Mouse (Mus musculus) midbrain, embryonic 13.5 days (tissue): ENCODE data around the gene Gfod1. TPM values are rescaled to one million over a fixed set of nuclear protein-coding genes. Genes with fewer than 3 reads are reported as not detected.

ENCODE experiments used
- ATAC-seq: fragments of 200-750 bp; cut with Nextera tagmentation; 2 replicates; pipeline ENCODE4 v1.8.0; 2017; ENCODE audit warnings: mild to moderate bottlenecking, moderate TSS enrichment, moderate library complexity
- H3K27ac ChIP-seq: fragments of 300-500 bp; sonication (generic); 2 replicates; pipeline ENCODE4 v1.5.1; 2015; ENCODE audit warnings: inconsistent platforms, mild to moderate bottlenecking, moderate library complexity
- H3K27me3 ChIP-seq: fragments of 300-500 bp; sonication (generic); 2 replicates; pipeline ENCODE4 v1.6.1; 2015; ENCODE audit warnings: mild to moderate bottlenecking, inconsistent platforms
- H3K36me3 ChIP-seq: fragments of 300-500 bp; sonication (generic); 2 replicates; pipeline ENCODE4 v1.6.1; 2015; ENCODE audit warnings: mild to moderate bottlenecking, inconsistent platforms
- H3K4me1 ChIP-seq: fragments of 300-500 bp; sonication (generic); replicated peaks from 2 replicates; pipeline ENCODE4 v1.6.1; 2015; ENCODE audit warnings: inconsistent platforms
- H3K4me2 ChIP-seq: fragments of 300-500 bp; sonication (generic); replicated peaks from 2 replicates; pipeline ENCODE4 v1.6.1; 2015; ENCODE audit warnings: moderate library complexity, mild to moderate bottlenecking, inconsistent platforms
- H3K4me3 ChIP-seq: fragments of 300-500 bp; sonication (generic); replicated peaks from 2 replicates; pipeline ENCODE4 v1.5.1; 2015; ENCODE audit warnings: mild to moderate bottlenecking, inconsistent platforms
- H3K9ac ChIP-seq: fragments of 300-500 bp; sonication (generic); replicated peaks from 2 replicates; pipeline ENCODE4 v1.6.1; 2015; ENCODE audit warnings: mild to moderate bottlenecking, inconsistent platforms
- H3K9me3 ChIP-seq: fragments of 300-500 bp; sonication (generic); 2 replicates; pipeline ENCODE4 v1.6.1; 2016; ENCODE audit warnings: mild to moderate bottlenecking, inconsistent platforms
- WGBS: fragments of 180-500 bp; shearing (Covaris S2); methylation state at CpG from one replicate; pipeline ENCODE4 v1.1.7; 2015; 5-methylcytosine and 5-hydroxymethylcytosine counted together
- polyA plus RNA-seq: library from polyadenylated mRNA; unstranded; fragments of >200 nt; fragmentation: Nextera tagmentation; extraction: Ambion mirVana; gene quantifications from 2 replicates; pipeline ENCODE4 v1.2.1, GENCODE M21; 2015

The Gfod1 gene
- polyA plus RNA-seq, 1 experiment from 2014 or later, result 1.7 TPM

DNA sequence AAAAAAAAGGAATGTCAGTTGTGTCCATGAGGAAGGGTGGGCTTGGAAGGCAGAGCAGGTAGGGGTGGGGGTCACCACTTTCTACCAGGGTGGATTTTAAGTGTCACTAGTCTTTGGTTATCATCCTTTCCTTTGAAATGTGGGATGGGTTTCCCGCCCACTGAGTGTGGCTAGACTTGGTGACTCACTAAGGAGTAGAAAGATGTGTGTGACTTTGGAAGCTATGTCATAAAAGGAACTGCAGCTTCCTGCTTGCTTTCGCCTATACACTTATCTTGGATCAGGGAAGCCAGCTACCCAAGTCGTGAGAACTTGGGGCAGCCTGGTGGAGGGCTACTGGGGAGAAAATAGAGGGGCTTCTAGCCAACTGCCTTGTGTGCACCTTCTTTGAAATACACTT, 15.4 kb upstream of the Gfod1 start:
- Histone ChIP-seq H3K27ac (no peak overlapping the region), H3K4me3 (no peak overlapping the region), H3K27me3 (no peaks in the 10 kb centered on the region), H3K36me3 (no peaks in the 10 kb centered on the region), H3K4me2 (no peak overlapping the region), H3K9me3 (no peaks in the 10 kb centered on the region), H3K4me1 (no peaks in the 10 kb centered on the region), H3K9ac (no peak overlapping the region)
- no peak for ATAC-seq
- 86% methylated on average over 3 of the region's 3 CpGs for WGBS

DNA sequence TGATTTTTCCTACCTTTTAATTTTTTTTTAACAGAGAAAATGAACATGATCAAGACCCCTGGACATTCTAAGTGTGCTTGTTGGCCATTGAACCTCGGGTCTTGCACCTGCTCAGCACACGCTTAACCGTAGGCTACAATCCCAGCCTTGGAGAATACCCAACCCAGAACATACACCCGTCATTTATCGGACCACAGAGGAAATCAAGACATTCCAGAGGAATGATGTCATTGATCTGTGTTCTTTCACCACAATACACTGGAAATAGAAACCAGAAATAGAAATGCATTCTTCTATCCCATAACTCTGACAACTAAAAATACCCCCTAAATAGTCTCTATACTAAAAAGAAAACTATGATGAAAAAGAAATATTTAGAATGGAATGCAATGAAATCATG, 13.4 kb upstream of the Gfod1 start:
- no peaks in the 10 kb centered on the region for H3K36me3 ChIP-seq
- no peaks in the 10 kb centered on the region for H3K4me1 ChIP-seq
- 86% methylated on average over 5 of the region's 5 CpGs for WGBS
- H3K4me2 ChIP-seq, result no peak overlapping the region
- no peak overlapping the region for H3K4me3 ChIP-seq
- H3K27me3 ChIP-seq, result no peaks in the 10 kb centered on the region
- H3K27ac ChIP-seq, result no peak overlapping the region
- H3K9me3 ChIP-seq, result no peaks in the 10 kb centered on the region
- no peak overlapping the region for H3K9ac ChIP-seq
- ATAC-seq, result no peak

DNA sequence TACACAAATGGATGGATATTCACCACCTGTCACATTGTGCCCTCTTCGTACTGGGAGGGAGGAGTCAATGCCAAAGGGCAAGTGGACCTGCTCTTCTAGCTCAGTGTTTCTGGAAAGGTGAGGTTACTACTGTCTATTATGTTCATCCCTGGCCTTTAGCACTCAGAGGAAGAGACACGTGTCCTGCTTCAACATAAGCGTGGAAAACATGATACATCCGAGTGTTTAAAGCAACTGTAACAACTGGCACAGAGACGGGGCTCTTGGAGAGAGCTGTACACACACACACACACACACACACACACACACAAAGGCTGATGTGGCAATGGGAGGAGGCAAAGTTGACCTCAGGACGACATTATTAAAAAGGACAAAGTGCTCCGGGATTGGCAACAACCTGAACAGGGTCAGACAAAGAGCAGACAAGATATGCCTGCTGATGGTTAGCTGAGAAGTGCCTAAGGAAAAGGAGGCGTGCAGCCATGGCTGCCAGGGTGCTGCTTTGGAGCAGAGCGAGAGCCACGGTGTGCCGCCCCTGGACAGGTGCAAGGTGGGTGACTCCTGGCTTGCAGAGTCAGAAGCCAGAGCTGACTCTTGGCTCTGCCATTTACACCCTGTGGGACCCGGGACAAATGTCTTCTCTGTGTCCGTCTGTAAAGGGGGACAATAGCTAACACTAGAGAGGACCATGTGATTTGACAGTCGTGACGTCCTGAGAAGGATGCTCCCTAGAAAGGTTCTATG, 1.4 kb upstream of the Gfod1 start:
- WGBS, result 76% methylated on average over 15 of the region's 15 CpGs
- Histone ChIP-seq H3K27me3 (peaks cover 39% of the 10 kb centered on the region), H3K9ac (no peak overlapping the region), H3K4me3 (no peak overlapping the region), H3K4me1 (peaks cover 32% of the 10 kb centered on the region), H3K36me3 (no peaks in the 10 kb centered on the region), H3K27ac (no peak overlapping the region), H3K9me3 (peaks cover 4% of the 10 kb centered on the region; the same call in 1 of the 2 replicates), H3K4me2 (no peak overlapping the region)
- ATAC-seq, result no peak

DNA sequence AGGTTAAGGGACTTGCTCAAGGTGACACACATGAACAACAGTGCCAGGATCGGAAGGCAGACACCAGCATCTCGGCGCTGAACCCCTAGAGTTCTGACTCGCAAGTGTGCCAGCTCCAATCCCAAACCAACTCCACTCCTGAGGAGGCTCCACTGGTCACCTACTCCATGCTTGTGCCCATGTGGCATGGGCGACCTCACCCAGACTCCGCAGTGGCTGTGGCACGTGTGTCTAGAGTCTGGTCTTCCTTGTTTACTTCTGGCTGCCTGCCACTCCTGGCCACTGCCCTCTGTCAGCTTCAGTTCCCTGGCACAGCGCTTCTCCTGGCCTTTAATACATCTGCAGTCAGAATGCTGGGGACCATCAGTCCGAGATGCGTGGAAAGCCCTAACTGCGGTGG, 728 bp upstream of the Gfod1 start:
- Histone ChIP-seq H3K9ac (peak overlapping the region; percentile 87), H3K9me3 (peaks cover 4% of the 10 kb centered on the region; the same call in 1 of the 2 replicates), H3K4me2 (peak overlapping the region; percentile 93), H3K27ac (peak overlapping the region; percentile 92), H3K27me3 (peaks cover 44% of the 10 kb centered on the region), H3K4me3 (peak overlapping the region; percentile 87), H3K4me1 (peaks cover 38% of the 10 kb centered on the region), H3K36me3 (no peaks in the 10 kb centered on the region)
- ATAC-seq, result peak; percentile 18
- WGBS, result 30% methylated on average over 11 of the region's 11 CpGs

DNA sequence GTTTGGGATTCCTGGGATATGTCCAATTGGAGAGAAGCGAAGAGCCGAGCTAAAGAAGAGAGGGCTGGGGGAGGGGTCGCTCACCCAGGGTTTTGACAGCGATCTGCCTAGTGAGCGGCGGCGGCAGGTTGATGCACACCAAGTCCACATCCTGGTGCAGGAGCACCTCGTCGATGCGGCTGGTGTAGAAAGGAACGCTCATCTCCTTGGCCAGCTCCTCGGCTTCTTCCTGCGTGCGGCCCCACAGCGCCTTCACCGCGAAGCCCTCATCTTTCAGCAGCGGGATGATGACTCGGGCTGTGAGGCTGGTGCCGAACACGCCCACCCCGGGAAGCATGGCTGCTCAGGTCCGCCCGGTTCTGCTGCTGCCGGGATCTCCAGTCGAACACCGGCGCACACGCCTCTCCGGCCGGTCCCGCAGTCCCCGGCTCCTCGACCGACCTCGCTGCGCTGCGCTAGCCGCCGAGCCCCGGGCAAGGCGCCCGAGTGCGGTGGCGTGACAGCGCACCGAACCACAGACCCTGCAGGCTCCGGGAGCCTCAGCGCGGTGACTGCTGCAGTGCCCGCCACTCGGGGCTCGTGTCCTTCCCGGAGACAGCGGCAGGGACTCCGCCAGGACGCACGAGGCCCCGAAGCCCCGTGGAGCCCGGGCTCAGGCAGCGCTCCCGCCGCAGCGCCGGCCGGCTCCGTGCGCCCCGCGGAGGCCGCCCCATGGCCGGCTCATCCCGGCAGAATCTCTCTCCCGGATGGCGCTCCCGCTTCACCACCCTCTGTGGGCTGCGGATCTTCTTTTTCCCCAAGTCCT, 609 bp downstream of the Gfod1 start:
- H3K36me3 ChIP-seq, result no peaks in the 10 kb centered on the region
- peak; percentile 47 for ATAC-seq
- peak overlapping the region; percentile 87 for H3K9ac ChIP-seq
- H3K4me2 ChIP-seq, result peak overlapping the region; percentile 93
- under 1% methylated on average over 73 of the region's 78 CpGs for WGBS
- peak overlapping the region; percentile 87 for H3K4me3 ChIP-seq
- peaks cover 50% of the 10 kb centered on the region for H3K27me3 ChIP-seq
- peaks cover 44% of the 10 kb centered on the region for H3K4me1 ChIP-seq
- no peaks in the 10 kb centered on the region for H3K9me3 ChIP-seq
- H3K27ac ChIP-seq, result peak overlapping the region; percentile 92

DNA sequence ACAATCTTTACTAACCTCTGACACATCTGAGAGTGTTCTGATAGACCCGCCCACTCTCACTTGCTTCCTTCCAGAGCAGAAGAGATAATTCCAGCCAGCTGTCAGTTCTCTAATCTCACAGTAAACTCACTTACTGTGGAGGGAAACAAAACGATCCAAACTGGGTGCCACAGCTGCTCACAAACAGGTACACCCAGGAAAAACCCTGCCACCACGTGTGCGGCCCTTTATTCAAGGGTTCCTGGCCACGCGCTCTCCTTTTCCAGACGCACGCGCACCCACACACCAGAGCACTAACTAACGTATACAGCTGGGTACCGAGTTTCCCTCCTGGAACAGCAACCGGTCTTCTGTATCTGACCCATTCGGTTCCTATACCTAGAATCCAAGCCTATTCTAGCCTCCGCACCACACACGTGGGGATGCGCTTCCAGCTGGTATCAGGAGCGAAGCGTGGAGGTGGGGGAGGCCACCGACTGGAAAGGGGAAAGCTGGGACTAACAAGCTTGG, 1.3 kb downstream of the Gfod1 start:
- Histone ChIP-seq H3K36me3 (no peaks in the 10 kb centered on the region), H3K4me1 (peaks cover 44% of the 10 kb centered on the region), H3K4me2 (peak overlapping the region; percentile 93), H3K9ac (peak overlapping the region; percentile 87), H3K27ac (peak overlapping the region; percentile 92), H3K4me3 (peak overlapping the region; percentile 87), H3K27me3 (peaks cover 48% of the 10 kb centered on the region), H3K9me3 (no peaks in the 10 kb centered on the region)
- ATAC-seq, result 0 out of 2 replicates have a peak, but pooled peaks have one; percentile 3
- WGBS, result under 1% methylated on average over 19 of the region's 19 CpGs

DNA sequence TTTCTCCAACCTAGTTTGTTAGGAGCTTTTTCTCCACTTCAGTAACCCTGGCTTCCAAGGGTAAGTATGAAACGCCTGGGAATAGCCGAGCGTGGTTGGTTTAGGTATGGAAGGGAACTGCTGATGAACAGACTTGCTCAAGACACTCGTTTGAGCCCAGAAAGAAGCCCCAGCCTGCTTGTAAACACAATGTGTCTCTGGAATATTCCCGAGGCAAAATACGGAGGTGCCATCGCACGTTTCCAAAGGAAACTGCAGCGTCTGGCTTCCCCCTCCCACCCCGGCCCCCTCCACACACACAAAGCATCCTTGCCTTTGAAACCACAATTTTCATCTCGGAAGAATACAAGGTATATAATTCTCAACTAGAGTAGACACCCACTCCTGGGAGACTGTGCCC, 1.7 kb downstream of the Gfod1 start:
- no peaks in the 10 kb centered on the region for H3K9me3 ChIP-seq
- H3K27me3 ChIP-seq, result peaks cover 45% of the 10 kb centered on the region
- H3K4me1 ChIP-seq, result peaks cover 44% of the 10 kb centered on the region
- H3K4me3 ChIP-seq, result peak overlapping the region; percentile 87
- no peaks in the 10 kb centered on the region for H3K36me3 ChIP-seq
- peak overlapping the region; percentile 93 for H3K4me2 ChIP-seq
- WGBS, result 7% methylated on average over 11 of the region's 11 CpGs
- no peak for ATAC-seq
- H3K9ac ChIP-seq, result peak overlapping the region; percentile 87
- 0 out of 2 replicates have a peak overlapping the region, but pooled peaks have one; percentile 92 for H3K27ac ChIP-seq

DNA sequence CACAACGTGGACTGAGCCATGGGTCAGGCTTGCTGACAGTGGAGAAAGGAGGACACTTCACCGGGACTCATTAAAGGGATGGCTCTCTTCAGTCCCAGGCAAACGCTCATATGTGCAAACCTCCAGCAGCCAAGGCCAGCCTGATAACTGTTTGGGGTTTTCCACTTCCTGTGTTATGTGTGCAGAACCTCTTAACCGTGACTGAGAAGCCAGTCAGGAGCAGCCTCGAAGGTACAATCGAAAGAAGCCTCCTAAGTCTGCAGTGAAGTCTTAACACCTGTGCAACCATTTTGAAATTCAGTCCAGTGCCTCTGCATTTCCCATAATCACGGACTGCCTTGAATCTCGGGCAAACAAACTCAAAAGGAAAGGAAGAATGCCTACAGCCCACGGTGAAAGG, 3.1 kb downstream of the Gfod1 start:
- peaks cover 33% of the 10 kb centered on the region for H3K27me3 ChIP-seq
- H3K9me3 ChIP-seq, result no peaks in the 10 kb centered on the region
- peak overlapping the region; percentile 87 for H3K4me3 ChIP-seq
- H3K36me3 ChIP-seq, result no peaks in the 10 kb centered on the region
- H3K4me1 ChIP-seq, result peaks cover 44% of the 10 kb centered on the region
- WGBS, result 38% methylated on average over 9 of the region's 9 CpGs
- peak overlapping the region; percentile 93 for H3K4me2 ChIP-seq
- H3K27ac ChIP-seq, result no peak overlapping the region
- no peak for ATAC-seq
- H3K9ac ChIP-seq, result no peak overlapping the region; the same call in 1 of the 2 replicates

DNA sequence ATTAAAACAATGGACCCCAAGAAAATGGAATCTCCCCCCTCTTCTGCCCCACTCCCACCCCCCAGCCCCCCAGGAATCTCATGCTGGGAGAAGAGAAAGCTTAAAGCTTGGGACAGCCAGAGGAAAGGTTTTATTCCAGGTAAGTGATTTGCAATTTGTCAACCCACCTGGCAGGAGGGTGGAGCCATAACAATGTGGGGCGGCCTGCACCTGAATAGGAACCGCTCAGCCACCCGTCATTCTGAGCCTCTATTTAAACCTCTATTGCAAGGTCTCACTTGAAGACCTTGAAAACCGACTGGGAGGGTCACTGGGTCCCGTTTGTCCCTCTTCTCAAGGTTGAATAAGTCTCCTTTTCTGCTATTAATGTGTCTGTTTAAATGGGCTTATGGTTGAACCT, 3.6 kb downstream of the Gfod1 start:
- H3K9ac ChIP-seq, result no peak overlapping the region
- no peak for ATAC-seq
- no peaks in the 10 kb centered on the region for H3K36me3 ChIP-seq
- peak overlapping the region; percentile 93 for H3K4me2 ChIP-seq
- 26% methylated on average over 5 of the region's 5 CpGs for WGBS
- H3K27me3 ChIP-seq, result peaks cover 29% of the 10 kb centered on the region
- peaks cover 44% of the 10 kb centered on the region for H3K4me1 ChIP-seq
- H3K9me3 ChIP-seq, result no peaks in the 10 kb centered on the region
- H3K27ac ChIP-seq, result no peak overlapping the region
- peak overlapping the region; percentile 87 for H3K4me3 ChIP-seq

DNA sequence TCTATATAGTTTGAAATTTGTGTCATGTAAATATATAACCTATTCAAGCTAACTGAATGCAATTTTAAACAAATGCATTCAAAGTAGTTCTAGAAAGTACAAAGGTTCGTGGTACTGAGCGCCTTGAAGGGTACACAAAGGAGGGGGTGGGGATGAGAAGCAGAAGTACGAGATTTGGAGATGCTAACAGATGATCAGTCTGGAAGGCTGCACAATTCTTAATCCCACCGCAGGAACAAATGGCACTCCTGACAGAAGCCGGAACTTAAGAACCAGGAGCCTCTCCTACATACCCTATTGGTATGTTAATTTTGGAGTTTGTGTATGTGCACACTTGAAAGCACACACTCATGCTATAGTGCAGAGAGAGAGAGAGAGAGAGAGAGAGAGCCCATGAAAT, 4.8 kb downstream of the Gfod1 start:
- peaks cover 29% of the 10 kb centered on the region for H3K27me3 ChIP-seq
- no peak overlapping the region; the same call in 1 of the 2 replicates for H3K4me2 ChIP-seq
- peaks cover 39% of the 10 kb centered on the region for H3K4me1 ChIP-seq
- H3K4me3 ChIP-seq, result no peak overlapping the region
- 24% methylated on average over 5 of the region's 5 CpGs for WGBS
- no peaks in the 10 kb centered on the region for H3K9me3 ChIP-seq
- H3K27ac ChIP-seq, result no peak overlapping the region
- H3K9ac ChIP-seq, result no peak overlapping the region
- ATAC-seq, result no peak
- no peaks in the 10 kb centered on the region for H3K36me3 ChIP-seq

DNA sequence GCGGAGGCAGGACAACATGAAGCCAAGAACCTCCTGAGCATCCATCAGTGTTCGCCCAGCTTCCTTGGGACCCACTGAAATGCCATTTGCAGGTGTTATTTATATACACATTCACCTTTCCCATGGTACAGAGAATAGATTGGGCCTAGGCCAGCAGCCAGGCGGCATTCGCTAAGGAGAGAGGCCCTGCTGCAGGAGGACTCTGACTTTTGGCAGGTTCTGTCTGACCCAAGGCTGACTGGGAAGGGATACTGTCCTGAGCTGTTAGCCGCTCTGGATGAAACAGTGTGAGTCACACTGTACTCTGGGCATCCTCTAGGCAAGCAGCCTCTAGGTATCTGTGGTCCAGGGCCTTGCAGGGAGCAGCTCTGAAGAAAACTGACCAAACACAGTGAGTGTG, 6.4 kb downstream of the Gfod1 start:
- 0 out of 2 replicates have a peak, but pooled peaks cover 6% of the 10 kb centered on the region for H3K36me3 ChIP-seq
- WGBS, result 93% methylated on average over 5 of the region's 5 CpGs
- peaks cover 29% of the 10 kb centered on the region for H3K27me3 ChIP-seq
- no peak overlapping the region for H3K27ac ChIP-seq
- no peak overlapping the region for H3K4me2 ChIP-seq
- peaks cover 34% of the 10 kb centered on the region for H3K4me1 ChIP-seq
- ATAC-seq, result no peak
- H3K4me3 ChIP-seq, result no peak overlapping the region
- H3K9ac ChIP-seq, result no peak overlapping the region
- H3K9me3 ChIP-seq, result no peaks in the 10 kb centered on the region
